9 mouse cellular contexts compared by ENCODE assay signal in genomic region chr9:56074863-56075262, GRCm38 (mm10). TPM values are rescaled to one million over a fixed set of nuclear protein-coding genes. Genes with fewer than 3 reads are reported as not detected.
DNase-seq lines count a peak whose midpoint lies in the region; ATAC-seq and TF ChIP-seq lines count a peak whose summit lies in the region.
"Had no signal": no experiment of that assay in that cellular context is flagged by ENCODE, and none has a peak within 500 bp of the region (broad histone marks: within the 10 kb centered on the region; RNA-seq: fewer than 3 reads in every experiment).

No protein-coding gene starts in this region.

- no peak overlapping the region for H3K27ac ChIP-seq in heart, embryonic 11.5 days (ENCODE audit: low read depth, low read length)
- H3K27ac ChIP-seq in liver, postnatal 0 days (ENCODE audit: low read depth): no peak overlapping the region
- no peak overlapping the region for H3K27ac ChIP-seq in liver, embryonic 12.5 days
- no peak overlapping the region for H3K27ac ChIP-seq in midbrain, embryonic 15.5 days
- H3K27ac ChIP-seq: liver, embryonic 14.5 days had no signal

- peaks cover 14% of the 10 kb centered on the region for H3K4me1 ChIP-seq in heart, embryonic 11.5 days (ENCODE audit: control insufficient read depth, insufficient read depth, low read length)
- peaks cover 6% of the 10 kb centered on the region for H3K4me1 ChIP-seq in liver, postnatal 0 days (ENCODE audit: insufficient read depth)
- H3K4me1 ChIP-seq in liver, embryonic 12.5 days: peaks cover 20% of the 10 kb centered on the region
- no peaks in the 10 kb centered on the region for H3K4me1 ChIP-seq in midbrain, embryonic 15.5 days

- H3K36me3 ChIP-seq in heart, embryonic 11.5 days (ENCODE audit: control insufficient read depth, insufficient read depth, low read length): no peaks in the 10 kb centered on the region
- H3K36me3 ChIP-seq in liver, postnatal 0 days (replicated peaks; ENCODE audit: insufficient read depth, low read length): no peaks in the 10 kb centered on the region
- no peaks in the 10 kb centered on the region for H3K36me3 ChIP-seq in liver, embryonic 12.5 days
- no peaks in the 10 kb centered on the region; the same call in 1 of the 2 replicates for H3K36me3 ChIP-seq in midbrain, embryonic 15.5 days (replicated peaks)

- no peak for ATAC-seq in heart, embryonic 11.5 days (replicated peaks; ENCODE audit: insufficient number of reproducible peaks, low FRiP score, low TSS enrichment)
- ATAC-seq in liver, postnatal 0 days: peak; percentile 8; the same call in 1 of the 2 replicates
- no peak for ATAC-seq in liver, embryonic 12.5 days
- ATAC-seq in midbrain, embryonic 15.5 days (replicated peaks): peak; percentile 42; the same call in 1 of the 2 replicates

- no peak for TF ChIP-seq EP300 in liver, postnatal 0 days (IDR thresholded peaks at IDR 0.05; ENCODE audit: low read depth)

- peak; percentile 95 for DNase-seq in heart, adult 11 months
- no peak for DNase-seq in liver, postnatal 0 days
- peak; percentile 42 for DNase-seq in WW6 (ENCODE audit: low read depth, low spot score)
- no peak for DNase-seq in layer of hippocampus, adult 11-12 months (ENCODE audit: low spot score)
- DNase-seq in spleen, postnatal 14 days (ENCODE audit: low spot score in 2 of 2): no peak

- H3K27me3 ChIP-seq in heart, embryonic 11.5 days (ENCODE audit: control insufficient read depth, insufficient read depth, low read length): no peaks in the 10 kb centered on the region
- H3K27me3 ChIP-seq in liver, postnatal 0 days (ENCODE audit: insufficient read depth, low read length): no peaks in the 10 kb centered on the region
- H3K27me3 ChIP-seq in liver, embryonic 12.5 days (replicated peaks): no peaks in the 10 kb centered on the region
- no peaks in the 10 kb centered on the region for H3K27me3 ChIP-seq in midbrain, embryonic 15.5 days (replicated peaks)

- WGBS in heart, embryonic 11.5 days (ENCODE audit: insufficient replicate concordance): 74% methylated on average over 12 of the region's 12 CpGs
- WGBS in liver, postnatal 0 days (ENCODE audit: insufficient replicate concordance): 74% methylated on average over 12 of the region's 12 CpGs
- 75% methylated on average over 12 of the region's 12 CpGs for WGBS in liver, embryonic 12.5 days (ENCODE audit: insufficient replicate concordance)
- WGBS in midbrain, embryonic 15.5 days: 75% methylated on average over 12 of the region's 12 CpGs

- TF ChIP-seq CTCF in liver, postnatal 0 days (IDR thresholded peaks at IDR 0.05; ENCODE audit: low read depth): no peak

- no peak overlapping the region for H3K4me3 ChIP-seq in heart, embryonic 11.5 days (ENCODE audit: low read depth, low read length)
- no peak overlapping the region for H3K4me3 ChIP-seq in liver, postnatal 0 days (ENCODE audit: low read depth, low read length)
- no peak overlapping the region for H3K4me3 ChIP-seq in liver, embryonic 12.5 days
- H3K4me3 ChIP-seq in midbrain, embryonic 15.5 days: no peak overlapping the region

- no peaks in the 10 kb centered on the region for H3K9me3 ChIP-seq in heart, embryonic 11.5 days (replicated peaks; ENCODE audit: control insufficient read depth, low read length)
- no peaks in the 10 kb centered on the region for H3K9me3 ChIP-seq in liver, postnatal 0 days (ENCODE audit: low read length)
- H3K9me3 ChIP-seq in liver, embryonic 12.5 days (replicated peaks): no peaks in the 10 kb centered on the region
- H3K9me3 ChIP-seq in midbrain, embryonic 15.5 days: no peaks in the 10 kb centered on the region

- H3K4me2 ChIP-seq in heart, embryonic 11.5 days: no peak overlapping the region
- no peak overlapping the region for H3K4me2 ChIP-seq in liver, postnatal 0 days (ENCODE audit: low read depth, low read length)
- H3K4me2 ChIP-seq in liver, embryonic 12.5 days: no peak overlapping the region
- H3K4me2 ChIP-seq in midbrain, embryonic 15.5 days: no peak overlapping the region

- H3K9ac ChIP-seq in heart, embryonic 11.5 days (ENCODE audit: low read depth, low read length): no peak overlapping the region
- H3K9ac ChIP-seq in liver, postnatal 0 days (replicated peaks): no peak overlapping the region
- H3K9ac ChIP-seq in liver, embryonic 12.5 days: no peak overlapping the region
- H3K9ac ChIP-seq in midbrain, embryonic 15.5 days: no peak overlapping the region
- H3K9ac ChIP-seq: liver, embryonic 14.5 days had no signal

RNA-seq across cellular contexts. Expression of gene Pstpip1, which starts 14.9 kb away (rescaled TPM):
- 0.27 and 0.39 TPM in 2 replicates for polyA plus RNA-seq in heart, embryonic 11.5 days (2014; fragmentation: Nextera tagmentation; extraction: Ambion mirVana)
- polyA plus RNA-seq in liver, postnatal 0 days (2015; fragmentation: Nextera tagmentation; extraction: Ambion mirVana): 5.5 and 6.0 TPM in 2 replicates
- polyA plus RNA-seq in liver, embryonic 12.5 days (2016; fragmentation: Nextera tagmentation; extraction: Ambion mirVana): 3.2 and 3.7 TPM in 2 replicates
- polyA plus RNA-seq in midbrain, embryonic 15.5 days (2015; fragmentation: Nextera tagmentation; extraction: Ambion mirVana): 0.58 and 0.73 TPM in 2 replicates

RNA-seq across cellular contexts. Expression of gene Rcn2, which starts 33.2 kb away (rescaled TPM):
- 183 and 202 TPM in 2 replicates for polyA plus RNA-seq in heart, embryonic 11.5 days (2014; fragmentation: Nextera tagmentation; extraction: Ambion mirVana)
- 30.1 and 30.5 TPM in 2 replicates for polyA plus RNA-seq in liver, postnatal 0 days (2015; fragmentation: Nextera tagmentation; extraction: Ambion mirVana)
- 48.9 and 50.5 TPM in 2 replicates for polyA plus RNA-seq in liver, embryonic 12.5 days (2016; fragmentation: Nextera tagmentation; extraction: Ambion mirVana)
- polyA plus RNA-seq in midbrain, embryonic 15.5 days (2015; fragmentation: Nextera tagmentation; extraction: Ambion mirVana): 266 and 276 TPM in 2 replicates

Comparison
In these comparisons a context has a peak if more than half of its experiments do, and no peak if none do; other contexts are left out.
1. ATAC-seq: peak in liver, postnatal 0 days (single experiment) and midbrain, embryonic 15.5 days (single experiment); none in heart, embryonic 11.5 days (single experiment) and liver, embryonic 12.5 days (single experiment).
2. DNase-seq: peak in heart, adult 11 months (single experiment) and WW6 (single experiment); none in liver, postnatal 0 days (single experiment), layer of hippocampus, adult 11-12 months (single experiment) and spleen, postnatal 14 days (0 of 2).